Mouse (Mus musculus): ENCODE measurements around the gene Tmc2. TPM values are rescaled to one million over a fixed set of nuclear protein-coding genes. Genes with fewer than 3 reads are reported as not detected.

Gene Tmc2
- polyA plus RNA-seq, 1 experiment from 2014 or later: not detected

GRCm38 (mm10) chr2:130291434-130291833 lies 96.4 kb downstream of the Tmc2 start:
- Histone ChIP-seq H3K9me3 (ENCODE audit: control insufficient read depth, low read length) (no peaks in the 10 kb centered on the region), H3K4me2 (ENCODE audit: low read length) (peak overlapping the region; percentile 35), H3K27ac (ENCODE audit: low read depth, low read length) (no peak overlapping the region), H3K27me3 (replicated peaks; ENCODE audit: control insufficient read depth, insufficient read depth, low read length) (no peaks in the 10 kb centered on the region), H3K36me3 (ENCODE audit: control insufficient read depth, insufficient read depth, low read length) (no peaks in the 10 kb centered on the region), H3K4me1 (ENCODE audit: control insufficient read depth, insufficient read depth, low read depth, low read length) (peaks cover 16% of the 10 kb centered on the region), H3K4me3 (ENCODE audit: low read length) (no peak overlapping the region), H3K9ac (ENCODE audit: low read depth, low read length) (0 out of 2 replicates have a peak overlapping the region, but pooled peaks have one; percentile 39)
- WGBS: 16% methylated on average over 8 of the region's 8 CpGs
- ATAC-seq: peak; percentile 50

GRCm38 (mm10) chr2:130293009-130293408 lies 98.0 kb downstream of the Tmc2 start:
- H3K27me3 ChIP-seq (replicated peaks; ENCODE audit: control insufficient read depth, insufficient read depth, low read length): no peaks in the 10 kb centered on the region
- H3K4me2 ChIP-seq (ENCODE audit: low read length): no peak overlapping the region
- no peak overlapping the region for H3K4me3 ChIP-seq (ENCODE audit: low read length)
- 52% methylated on average over 3 of the region's 3 CpGs for WGBS
- H3K9ac ChIP-seq (ENCODE audit: low read depth, low read length): no peak overlapping the region
- no peak overlapping the region for H3K27ac ChIP-seq (ENCODE audit: low read depth, low read length)
- no peaks in the 10 kb centered on the region for H3K36me3 ChIP-seq (ENCODE audit: control insufficient read depth, insufficient read depth, low read length)
- H3K4me1 ChIP-seq (ENCODE audit: control insufficient read depth, insufficient read depth, low read depth, low read length): peaks cover 22% of the 10 kb centered on the region
- no peaks in the 10 kb centered on the region for H3K9me3 ChIP-seq (ENCODE audit: control insufficient read depth, low read length)
- ATAC-seq: no peak

DNA sequence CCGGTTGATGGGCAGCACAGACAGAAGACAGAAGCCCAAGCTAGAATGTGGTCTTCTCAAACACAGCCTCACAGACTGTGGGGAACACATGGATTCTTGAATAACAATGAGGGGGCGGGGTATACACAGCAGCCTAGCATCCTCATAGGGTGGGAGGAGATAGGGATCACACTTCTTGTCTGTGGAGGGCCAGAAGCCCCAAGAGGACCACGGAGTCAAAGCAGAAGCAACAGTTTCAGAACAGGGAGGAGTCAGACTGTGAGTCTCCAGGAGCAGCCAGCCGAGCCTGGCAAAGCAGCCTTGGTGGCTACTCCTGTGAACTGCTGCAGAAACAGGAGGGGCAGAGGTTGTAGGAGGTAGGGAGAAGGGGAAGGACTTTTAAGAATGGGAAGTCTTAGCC lies 98.5 kb downstream of the Tmc2 start:
- H3K4me2 ChIP-seq (ENCODE audit: low read length): no peak overlapping the region
- WGBS: 3% methylated on average over 4 of the region's 4 CpGs

GRCm38 (mm10) chr2:130294218-130294935 lies 99.4 kb downstream of the Tmc2 start:
- peak overlapping the region; percentile 86 for H3K4me3 ChIP-seq (ENCODE audit: low read length)
- H3K4me1 ChIP-seq (ENCODE audit: control insufficient read depth, insufficient read depth, low read depth, low read length): peaks cover 22% of the 10 kb centered on the region
- no peaks in the 10 kb centered on the region for H3K36me3 ChIP-seq (ENCODE audit: control insufficient read depth, insufficient read depth, low read length)
- H3K9me3 ChIP-seq (ENCODE audit: control insufficient read depth, low read length): no peaks in the 10 kb centered on the region
- ATAC-seq: no peak; the same call in 1 of the 2 replicates
- peak overlapping the region; percentile 78 for H3K4me2 ChIP-seq (ENCODE audit: low read length)
- H3K27me3 ChIP-seq (replicated peaks; ENCODE audit: control insufficient read depth, insufficient read depth, low read length): no peaks in the 10 kb centered on the region
- WGBS: 10% methylated on average over 18 of the region's 20 CpGs
- H3K27ac ChIP-seq (ENCODE audit: low read depth, low read length): peak overlapping the region; percentile 80; the same call in 1 of the 2 replicates
- peak overlapping the region; percentile 90 for H3K9ac ChIP-seq (ENCODE audit: low read depth, low read length)

More for the DNA sequence above, 98.5 kb downstream of the Tmc2 start:
- Histone ChIP-seq H3K9me3 (ENCODE audit: control insufficient read depth, low read length) (no peaks in the 10 kb centered on the region), H3K4me1 (ENCODE audit: control insufficient read depth, insufficient read depth, low read depth, low read length) (peaks cover 22% of the 10 kb centered on the region), H3K4me3 (ENCODE audit: low read length) (no peak overlapping the region), H3K27me3 (replicated peaks; ENCODE audit: control insufficient read depth, insufficient read depth, low read length) (no peaks in the 10 kb centered on the region), H3K36me3 (ENCODE audit: control insufficient read depth, insufficient read depth, low read length) (no peaks in the 10 kb centered on the region), H3K27ac (ENCODE audit: low read depth, low read length) (no peak overlapping the region), H3K9ac (ENCODE audit: low read depth, low read length) (no peak overlapping the region)
- no peak for ATAC-seq

- Histone ChIP-seq H3K4me1 (ENCODE audit: control insufficient read depth, insufficient read depth, low read depth, low read length) (peaks cover 22% of the 10 kb centered on the region), H3K9ac (ENCODE audit: low read depth, low read length) (peak within 1 kb of the TSS; percentile 90), H3K9me3 (ENCODE audit: control insufficient read depth, low read length) (no peaks in the 10 kb centered on the region), H3K27me3 (replicated peaks; ENCODE audit: control insufficient read depth, insufficient read depth, low read length) (no peaks in the 10 kb centered on the region), H3K4me3 (ENCODE audit: low read length) (peak within 1 kb of the TSS; percentile 86), H3K27ac (ENCODE audit: low read depth, low read length) (peak within 1 kb of the TSS; percentile 80), H3K4me2 (ENCODE audit: low read length) (peak within 1 kb of the TSS; percentile 78), H3K36me3 (ENCODE audit: control insufficient read depth, insufficient read depth, low read length) (no peaks in the 10 kb centered on the region)
- ATAC-seq: peak; percentile 83
- 0% methylated on average over 18 of the region's 39 CpGs for WGBS
These were observed 99.9 kb downstream of the Tmc2 start, which contains the start of gene Ebf4 for GRCm38 (mm10) chr2:130294936-130295277. Gene Ebf4 (plus strand): TSS chr2:130295169.

- Histone ChIP-seq H3K4me3 (ENCODE audit: low read length) (peak overlapping the region; percentile 86), H3K27ac (ENCODE audit: low read depth, low read length) (peak overlapping the region; percentile 80), H3K36me3 (ENCODE audit: control insufficient read depth, insufficient read depth, low read length) (no peaks in the 10 kb centered on the region), H3K4me2 (ENCODE audit: low read length) (peak overlapping the region; percentile 78), H3K27me3 (replicated peaks; ENCODE audit: control insufficient read depth, insufficient read depth, low read length) (no peaks in the 10 kb centered on the region), H3K9ac (ENCODE audit: low read depth, low read length) (peak overlapping the region; percentile 90), H3K9me3 (ENCODE audit: control insufficient read depth, low read length) (no peaks in the 10 kb centered on the region), H3K4me1 (ENCODE audit: control insufficient read depth, insufficient read depth, low read depth, low read length) (peaks cover 22% of the 10 kb centered on the region)
- peak; percentile 77 for ATAC-seq
- WGBS: 0% methylated on average over 48 of the region's 99 CpGs
These were observed 100.5 kb downstream of the Tmc2 start for GRCm38 (mm10) chr2:130295331-130296133.

- no peaks in the 10 kb centered on the region for H3K9me3 ChIP-seq (ENCODE audit: control insufficient read depth, low read length)
- no peak overlapping the region for H3K27ac ChIP-seq (ENCODE audit: low read depth, low read length)
- WGBS: 3% methylated on average over 20 of the region's 20 CpGs
- H3K9ac ChIP-seq (ENCODE audit: low read depth, low read length): peak overlapping the region; percentile 90
- no peaks in the 10 kb centered on the region for H3K27me3 ChIP-seq (replicated peaks; ENCODE audit: control insufficient read depth, insufficient read depth, low read length)
- ATAC-seq: no peak
- H3K4me1 ChIP-seq (ENCODE audit: control insufficient read depth, insufficient read depth, low read depth, low read length): peaks cover 21% of the 10 kb centered on the region
- H3K36me3 ChIP-seq (ENCODE audit: control insufficient read depth, insufficient read depth, low read length): no peaks in the 10 kb centered on the region
- peak overlapping the region; percentile 78 for H3K4me2 ChIP-seq (ENCODE audit: low read length)
- H3K4me3 ChIP-seq (ENCODE audit: low read length): peak overlapping the region; percentile 86
These were observed 101.2 kb downstream of the Tmc2 start for GRCm38 (mm10) chr2:130296134-130296745.

DNA sequence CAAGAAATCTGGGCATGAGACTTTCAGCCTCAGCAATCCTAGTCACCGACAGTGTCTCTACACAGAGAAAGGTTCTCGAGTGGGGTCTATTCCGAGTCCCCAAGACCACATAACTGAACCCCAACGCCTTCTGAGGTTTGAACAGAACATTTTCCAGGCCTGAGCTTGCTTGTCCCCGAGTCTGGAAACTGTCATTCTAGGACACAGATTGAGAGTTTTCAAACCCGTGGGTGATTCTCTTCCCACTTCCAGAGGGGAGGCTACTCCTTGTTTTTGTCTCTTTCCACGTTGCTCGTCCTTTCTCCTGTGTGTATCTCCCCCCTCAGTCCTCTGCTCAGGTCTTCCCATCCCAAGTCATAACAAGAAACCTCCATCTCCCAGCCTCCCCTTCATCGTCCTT lies 102.6 kb downstream of the Tmc2 start:
- 84% methylated on average over 9 of the region's 9 CpGs for WGBS
- H3K27me3 ChIP-seq (replicated peaks; ENCODE audit: control insufficient read depth, insufficient read depth, low read length): no peaks in the 10 kb centered on the region
- no peak overlapping the region for H3K4me2 ChIP-seq (ENCODE audit: low read length)
- no peak overlapping the region for H3K27ac ChIP-seq (ENCODE audit: low read depth, low read length)
- no peak overlapping the region for H3K9ac ChIP-seq (ENCODE audit: low read depth, low read length)
- no peaks in the 10 kb centered on the region for H3K9me3 ChIP-seq (ENCODE audit: control insufficient read depth, low read length)
- H3K4me3 ChIP-seq (ENCODE audit: low read length): no peak overlapping the region
- H3K4me1 ChIP-seq (ENCODE audit: control insufficient read depth, insufficient read depth, low read depth, low read length): peaks cover 20% of the 10 kb centered on the region
- no peaks in the 10 kb centered on the region for H3K36me3 ChIP-seq (ENCODE audit: control insufficient read depth, insufficient read depth, low read length)
- no peak for ATAC-seq

DNA sequence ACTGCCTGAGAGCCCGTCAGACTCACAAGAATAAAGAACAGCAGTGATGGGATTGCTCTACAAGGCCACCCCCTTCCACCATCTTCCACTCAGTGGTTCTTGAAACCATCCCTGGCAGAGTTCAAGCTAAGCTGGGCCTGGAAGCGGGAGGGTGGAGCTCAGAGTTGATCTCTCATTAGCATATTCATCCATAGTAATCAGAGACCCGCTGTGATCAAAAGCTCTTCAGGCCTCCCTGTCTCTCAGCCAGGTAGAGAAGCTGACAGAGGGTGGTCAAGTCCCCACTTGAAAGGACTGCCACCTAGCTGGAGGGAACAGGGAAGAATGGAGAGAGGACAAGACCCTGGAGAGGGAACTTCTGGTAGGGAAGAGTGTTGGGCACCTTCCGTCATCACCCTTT lies 108.0 kb downstream of the Tmc2 start:
- 52% methylated on average over 4 of the region's 4 CpGs for WGBS
- no peaks in the 10 kb centered on the region for H3K27me3 ChIP-seq (replicated peaks; ENCODE audit: control insufficient read depth, insufficient read depth, low read length)
- no peak overlapping the region for H3K4me2 ChIP-seq (ENCODE audit: low read length)
- no peak overlapping the region for H3K4me3 ChIP-seq (ENCODE audit: low read length)
- H3K27ac ChIP-seq (ENCODE audit: low read depth, low read length): no peak overlapping the region
- H3K4me1 ChIP-seq (ENCODE audit: control insufficient read depth, insufficient read depth, low read depth, low read length): no peaks in the 10 kb centered on the region
- no peak overlapping the region for H3K9ac ChIP-seq (ENCODE audit: low read depth, low read length)
- ATAC-seq: no peak
- peaks cover 8% of the 10 kb centered on the region for H3K36me3 ChIP-seq (ENCODE audit: control insufficient read depth, insufficient read depth, low read length)
- no peaks in the 10 kb centered on the region for H3K9me3 ChIP-seq (ENCODE audit: control insufficient read depth, low read length)

Data from hindbrain, embryonic 16.5 days (tissue).